Mouse (Mus musculus) G1E-ER4 (cell line): ENCODE measurements at regions not wholly inside any gene's neighbourhood (a gene's known extent, or its start where the extent isn't known, plus 50 kb on each side); places are given as distances from the start of the nearest gene placed in this dataset.

ENCODE experiments used
- GATA1 ChIP-seq: IDR thresholded peaks from one replicate; pipeline ENCODE4 v1.8.0; 2012; ENCODE audit warnings: low read length, inconsistent platforms

GRCm38 (mm10) chr4:107736866-107737265 is 52.8 kb upstream of the Dmrtb1 start:
- TF ChIP-seq GATA1, result no peak

- TF ChIP-seq GATA1, result no peak
Measured at GRCm38 (mm10) chr4:107737907-107738306, 53.9 kb upstream of the Dmrtb1 start.

GRCm38 (mm10) chr4:107738776-107739175 is 54.7 kb upstream of the Dmrtb1 start:
- no peak for TF ChIP-seq GATA1

GRCm38 (mm10) chr4:107739789-107740405 is 55.9 kb upstream of the Dmrtb1 start:
- TF ChIP-seq GATA1, result no peak

GRCm38 (mm10) chr4:107743646-107744045 is 58.4 kb upstream of the Lrp8 start:
- no peak for TF ChIP-seq GATA1

- TF ChIP-seq GATA1, result no peak
Measured at GRCm38 (mm10) chr4:107746366-107746765, 55.7 kb upstream of the Lrp8 start.

- no peak for TF ChIP-seq GATA1
Measured at GRCm38 (mm10) chr4:107746923-107747431, 55.1 kb upstream of the Lrp8 start.

- no peak for TF ChIP-seq GATA1
Measured at GRCm38 (mm10) chr4:107747454-107747853, 54.6 kb upstream of the Lrp8 start.

GRCm38 (mm10) chr4:107747907-107748628 is 54.0 kb upstream of the Lrp8 start:
- peak; percentile 19 for TF ChIP-seq GATA1

GRCm38 (mm10) chr4:107749045-107749444 is 53.0 kb upstream of the Lrp8 start:
- TF ChIP-seq GATA1, result no peak

- TF ChIP-seq GATA1, result no peak
Measured at GRCm38 (mm10) chr4:107750017-107750416, 52.0 kb upstream of the Lrp8 start.
